Mouse (Mus musculus) heart, postnatal 0 days (tissue): Measurements from ENCODE around the gene Sltm. TPM values are rescaled to one million over a fixed set of nuclear protein-coding genes. Genes with fewer than 3 reads are reported as not detected.
A peak's percentile ranks its signal among the peaks of the same experiment; 100 is the strongest.

Experiments
- ATAC-seq: fragments of 200-750 bp; cut with Nextera tagmentation; 2 replicates; pipeline ENCODE4 v1.8.0; 2017; ENCODE audit warnings: low read depth, moderate number of reproducible peaks, moderate library complexity; ENCODE audit not compliant: insufficient read depth
- DNase-seq: peaks from one replicate; pipeline ENCODE4 v3.0.0-alpha.2; 2016; ENCODE audit warnings: low spot score
- H3K27ac ChIP-seq: fragments of 300-500 bp; sonication (generic); 2 replicates; pipeline ENCODE4 v1.5.1; 2014; ENCODE audit warnings: low read depth, mild to moderate bottlenecking
- H3K27me3 ChIP-seq: fragments of 300-500 bp; sonication (generic); 2 replicates; pipeline ENCODE4 v1.6.1; 2014; ENCODE audit warnings: low read length, mixed read lengths; ENCODE audit not compliant: control insufficient read depth, insufficient read depth
- H3K36me3 ChIP-seq: fragments of 300-500 bp; sonication (generic); replicated peaks from 2 replicates; pipeline ENCODE4 v1.6.1; 2014; ENCODE audit warnings: low read length, mixed read lengths; ENCODE audit not compliant: control insufficient read depth, insufficient read depth
- H3K4me1 ChIP-seq: fragments of 300-500 bp; sonication (generic); 2 replicates; pipeline ENCODE4 v1.6.1; 2014; ENCODE audit warnings: antibody characterized with exemption; ENCODE audit not compliant: control insufficient read depth, insufficient read depth
- H3K4me2 ChIP-seq: fragments of 300-500 bp; sonication (generic); 2 replicates; pipeline ENCODE4 v1.6.1; 2014; ENCODE audit warnings: low read depth, mild to moderate bottlenecking, low read length, moderate library complexity
- H3K4me3 ChIP-seq: fragments of 300-500 bp; sonication (generic); 2 replicates; pipeline ENCODE4 v1.5.1; 2014; ENCODE audit warnings: low read depth, low read length
- H3K9ac ChIP-seq: fragments of 300-500 bp; sonication (generic); replicated peaks from 2 replicates; pipeline ENCODE4 v1.6.1; 2014; ENCODE audit warnings: low read depth, low read length, mixed read lengths
- H3K9me3 ChIP-seq: fragments of 300-500 bp; sonication (generic); replicated peaks from 2 replicates; pipeline ENCODE4 v1.6.1; 2016; ENCODE audit warnings: low read length; ENCODE audit not compliant: control insufficient read depth
- CTCF ChIP-seq: IDR thresholded peaks from 2 replicates; pipeline ENCODE4 v1.5.1; 2016; ENCODE audit warnings: antibody characterized with exemption, control low read depth, low read depth
- EP300 ChIP-seq: IDR thresholded peaks from 2 replicates; pipeline ENCODE4 v1.6.1; 2016; ENCODE audit warnings: antibody characterized with exemption, low read depth
- WGBS: fragments of 180-500 bp; shearing (Covaris S2); extraction: QIAGEN DNeasy Blood & Tissue Kit; methylation state at CpG from one replicate; pipeline ENCODE4 v1.1.7; 2014; 5-methylcytosine and 5-hydroxymethylcytosine counted together
- polyA plus RNA-seq: library from polyadenylated mRNA; unstranded; fragments of >200 nt; fragmentation: Nextera tagmentation; extraction: Ambion mirVana; gene quantifications from 2 replicates; pipeline ENCODE4 v1.2.1, GENCODE M21; 2015
- total RNA-seq: library from RNA; depleted of rRNA; stranded (reverse); fragments of >200 nt; gene quantifications from 2 replicates; pipeline ENCODE4 v1.2.3, GENCODE M21; 2014; ENCODE audit warnings: low replicate concordance; rRNA removed

Gene Sltm
- total and polyA plus RNA-seq, 2 experiments from 2014 or later = 19.0 to 23.9 TPM

- 85% methylated on average over 2 of the region's 2 CpGs for WGBS
- Histone ChIP-seq H3K27me3 (no peaks in the 10 kb centered on the region), H3K4me2 (no peak overlapping the region), H3K9ac (no peak overlapping the region), H3K4me1 (no peaks in the 10 kb centered on the region), H3K36me3 (0 out of 2 replicates have a peak, but pooled peaks cover 2% of the 10 kb centered on the region), H3K4me3 (no peak overlapping the region), H3K9me3 (no peaks in the 10 kb centered on the region), H3K27ac (peak overlapping the region; percentile 11; the same call in 1 of the 2 replicates)
- DNase-seq (no peak), ATAC-seq (no peak)
- TF ChIP-seq EP300 = no peak
- no peak for TF ChIP-seq CTCF
Observed at GRCm38 (mm10) chr9:70629711-70630110, 87.2 kb downstream of the Sltm start.

GRCm38 (mm10) chr9:70631665-70632064 lies 89.1 kb downstream of the Sltm start:
- 17% methylated on average over 5 of the region's 5 CpGs for WGBS
- Histone ChIP-seq H3K9me3 (no peaks in the 10 kb centered on the region), H3K4me1 (no peaks in the 10 kb centered on the region), H3K36me3 (no peaks in the 10 kb centered on the region), H3K4me2 (no peak overlapping the region), H3K27me3 (no peaks in the 10 kb centered on the region), H3K9ac (no peak overlapping the region), H3K4me3 (no peak overlapping the region), H3K27ac (peak overlapping the region; percentile 15; the same call in 1 of the 2 replicates)
- no peak for ATAC-seq
- TF ChIP-seq CTCF (no peak), EP300 (no peak)
- no peak for DNase-seq

- 75% methylated on average over 2 of the region's 2 CpGs for WGBS
- Histone ChIP-seq H3K4me1 (no peaks in the 10 kb centered on the region), H3K9ac (no peak overlapping the region), H3K4me2 (no peak overlapping the region), H3K4me3 (no peak overlapping the region), H3K27ac (no peak overlapping the region), H3K9me3 (no peaks in the 10 kb centered on the region), H3K27me3 (no peaks in the 10 kb centered on the region), H3K36me3 (peaks cover 5% of the 10 kb centered on the region; the same call in 1 of the 2 replicates)
- no peak for TF ChIP-seq CTCF
- ATAC-seq = no peak
- DNase-seq = no peak
Observed at GRCm38 (mm10) chr9:70636748-70637147, 94.2 kb downstream of the Sltm start.

Other genes starting within 250 kb of the Sltm start
- 64.8 and 128 TPM in 2 replicates for gene Ccnb2, start 121.2 kb upstream of the Sltm start, total RNA-seq
- gene Ccnb2, start 121.2 kb upstream of the Sltm start, polyA plus RNA-seq = 61.5 and 68.1 TPM in 2 replicates
- 26.8 and 39.7 TPM in 2 replicates for gene Rnf111, start 39.0 kb upstream of the Sltm start, total RNA-seq
- gene Rnf111, start 39.0 kb upstream of the Sltm start, polyA plus RNA-seq = 11.0 and 12.0 TPM in 2 replicates
- 1.3 TPM in 1 of 2 replicates, not detected in the other for gene Gm10642, start 113.5 kb downstream of the Sltm start, total RNA-seq
- gene Gm10642, start 113.5 kb downstream of the Sltm start, polyA plus RNA-seq = 0.38 and 0.78 TPM in 2 replicates
- 15.3 and 20.8 TPM in 2 replicates for gene Mindy2, start 114.4 kb downstream of the Sltm start, total RNA-seq
- 9.0 and 9.2 TPM in 2 replicates for gene Mindy2, start 114.4 kb downstream of the Sltm start, polyA plus RNA-seq
- 15.0 and 20.2 TPM in 2 replicates for gene Adam10, start 136.2 kb downstream of the Sltm start, total RNA-seq
- 39.3 and 39.9 TPM in 2 replicates for gene Adam10, start 136.2 kb downstream of the Sltm start, polyA plus RNA-seq